Mouse (Mus musculus): ENCODE results near the gene Gm20807. TPM values are rescaled to one million over a fixed set of nuclear protein-coding genes. Genes with fewer than 3 reads are reported as not detected.

Gene Gm20807
- not detected for total RNA-seq (2023)

DNA sequence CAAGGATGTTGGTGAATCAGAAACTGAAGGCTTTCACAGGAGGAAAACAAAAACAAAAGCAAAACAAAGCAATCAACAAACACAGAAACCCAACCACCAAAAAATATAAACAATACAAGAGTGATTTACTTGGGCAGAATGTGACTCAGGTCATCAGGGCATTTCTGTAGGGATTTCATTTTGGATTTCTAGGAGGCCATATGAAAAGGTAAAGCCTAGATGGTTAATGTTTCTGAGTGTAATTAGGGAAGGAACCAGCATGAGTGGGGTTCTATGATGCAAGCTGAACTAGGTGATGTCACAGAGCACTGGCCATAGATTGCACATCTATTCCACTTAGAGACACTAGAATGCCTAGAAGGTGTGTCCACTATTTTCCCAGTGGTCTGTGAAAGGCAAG lies at the start of gene Gm20807:
Gm20807 (plus strand) TSS at position 301 of the 400 bp plus-strand sequence.

Other genes with a start within 250 kb of the Gm20807 start
- not detected for gene Gm21891, start 90.6 kb downstream of the Gm20807 start, total RNA-seq (2023)
- gene Gm21425, start 119.1 kb downstream of the Gm20807 start, total RNA-seq (2023) = not detected
- not detected for gene Gm21828, start 181.0 kb downstream of the Gm20807 start, total RNA-seq (2023)
- gene Gm21440, start 209.5 kb downstream of the Gm20807 start, total RNA-seq (2023) = not detected
- not detected for gene Gm21454, start 209.6 kb downstream of the Gm20807 start, total RNA-seq (2023)

All from B cell, adult 67 days (primary cell).